Comparison of ENCODE assay signal across 10 mouse cellular contexts in genomic region chr4:45851640-45852051, GRCm38 (mm10). TPM values are rescaled to one million over a fixed set of nuclear protein-coding genes. Genes with fewer than 3 reads are reported as not detected.
DNase-seq lines count a peak whose midpoint lies in the region; ATAC-seq and TF ChIP-seq lines count a peak whose summit lies in the region.
"Had no signal": no experiment of that assay in that cellular context is flagged by ENCODE, and none has a peak within 500 bp of the region (broad histone marks: within the 10 kb centered on the region; RNA-seq: fewer than 3 reads in every experiment).

No protein-coding gene starts in this region.

- H3K4me1 ChIP-seq in midbrain, postnatal 0 days (ENCODE audit: insufficient read depth, low read length), result no peaks in the 10 kb centered on the region
- H3K4me1 ChIP-seq in midbrain, embryonic 14.5 days (ENCODE audit: control insufficient read depth, insufficient read depth, low read length), result no peaks in the 10 kb centered on the region
- no peaks in the 10 kb centered on the region for H3K4me1 ChIP-seq in hindbrain, embryonic 11.5 days (replicated peaks; ENCODE audit: control insufficient read depth, insufficient read depth, low read length)
- peaks cover 35% of the 10 kb centered on the region for H3K4me1 ChIP-seq in liver, adult 2 months (ENCODE audit: control insufficient read depth, insufficient read depth, low read length)
- H3K4me1 ChIP-seq in stomach, embryonic 16.5 days (ENCODE audit: control insufficient read depth, insufficient read depth, low read length), result peaks cover 4% of the 10 kb centered on the region
- peaks cover 21% of the 10 kb centered on the region for H3K4me1 ChIP-seq in heart, embryonic 12.5 days (replicated peaks)

- peaks cover 16% of the 10 kb centered on the region; the same call in 1 of the 2 replicates for H3K79me2 ChIP-seq in liver, adult 2 months (ENCODE audit: control insufficient read depth, insufficient read depth, low read length)

- no peaks in the 10 kb centered on the region for H3K9me3 ChIP-seq in midbrain, postnatal 0 days (ENCODE audit: low read length)
- H3K9me3 ChIP-seq in midbrain, embryonic 14.5 days (ENCODE audit: control insufficient read depth, low read length), result no peaks in the 10 kb centered on the region
- H3K9me3 ChIP-seq in hindbrain, embryonic 11.5 days (ENCODE audit: control insufficient read depth, low read length), result no peaks in the 10 kb centered on the region
- H3K9me3 ChIP-seq in stomach, embryonic 16.5 days (replicated peaks; ENCODE audit: control insufficient read depth, low read length), result no peaks in the 10 kb centered on the region
- peaks cover 5% of the 10 kb centered on the region; the same call in 1 of the 2 replicates for H3K9me3 ChIP-seq in heart, embryonic 12.5 days (replicated peaks)

- no peak for TF ChIP-seq CTCF in midbrain, postnatal 0 days (IDR thresholded peaks at IDR 0.05)
- no peak for TF ChIP-seq CTCF in liver, adult 2 months (IDR thresholded peaks at IDR 0.05; ENCODE audit: low read depth, low read length)
- TF ChIP-seq CTCF in left cerebral cortex, adult 2 months (IDR thresholded peaks at IDR 0.05), result no peak

- H3K4me2 ChIP-seq in midbrain, postnatal 0 days (ENCODE audit: low read depth, low read length, poor library complexity, severe bottlenecking), result no peak overlapping the region
- no peak overlapping the region for H3K4me2 ChIP-seq in midbrain, embryonic 14.5 days (ENCODE audit: low read length)
- H3K4me2 ChIP-seq in hindbrain, embryonic 11.5 days (replicated peaks; ENCODE audit: low read depth, low read length), result no peak overlapping the region
- H3K4me2 ChIP-seq in stomach, embryonic 16.5 days (ENCODE audit: low read depth, low read length), result no peak overlapping the region
- H3K4me2 ChIP-seq in heart, embryonic 12.5 days, result no peak overlapping the region

- DNase-seq in midbrain, postnatal 0 days (ENCODE audit: low spot score), result peak; percentile 28
- DNase-seq in midbrain, embryonic 14.5 days, result no peak
- DNase-seq in hindbrain, embryonic 11.5 days (ENCODE audit: low spot score), result peak; percentile 41
- DNase-seq in liver, adult 2 months (ENCODE audit: extremely low read depth, low read depth, low spot score), result peak; percentile 98
- no peak for DNase-seq in left cerebral cortex, adult 2 months (ENCODE audit: extremely low spot score in 1 of 2, low spot score in 2 of 2)
- no peak for DNase-seq in layer of hippocampus, postnatal 10 days (ENCODE audit: low spot score in 2 of 2)

- no peak overlapping the region for H3K9ac ChIP-seq in midbrain, postnatal 0 days (replicated peaks; ENCODE audit: low read length, poor library complexity, severe bottlenecking)
- H3K9ac ChIP-seq in midbrain, embryonic 14.5 days (replicated peaks; ENCODE audit: low read length), result no peak overlapping the region
- H3K9ac ChIP-seq in hindbrain, embryonic 11.5 days (ENCODE audit: low read depth, low read length), result 0 out of 2 replicates have a peak overlapping the region, but pooled peaks have one; percentile 7
- H3K9ac ChIP-seq in liver, adult 2 months (ENCODE audit: low read depth, low read length), result no peak overlapping the region
- no peak overlapping the region for H3K9ac ChIP-seq in stomach, embryonic 16.5 days (ENCODE audit: low read length)
- no peak overlapping the region for H3K9ac ChIP-seq in heart, embryonic 12.5 days

- intact Hi-C loops in left cerebral cortex, adult 2 months (cut with DNase I), result loop anchor here (10.0 kb wide), 1 partner anchor 237 kb away; no protein-coding TSS in a partner anchor

- no peak for TF ChIP-seq POLR2A in liver, adult 2 months (IDR thresholded peaks at IDR 0.05; ENCODE audit: extremely low read depth, insufficient read depth, low read length)

- H3K36me3 ChIP-seq in midbrain, postnatal 0 days (ENCODE audit: insufficient read depth, low read length), result no peaks in the 10 kb centered on the region
- H3K36me3 ChIP-seq in midbrain, embryonic 14.5 days (ENCODE audit: control insufficient read depth, insufficient read depth, low read length), result no peaks in the 10 kb centered on the region
- no peaks in the 10 kb centered on the region for H3K36me3 ChIP-seq in hindbrain, embryonic 11.5 days (ENCODE audit: control insufficient read depth, insufficient read depth, low read length)
- H3K36me3 ChIP-seq in liver, adult 2 months (ENCODE audit: control insufficient read depth, insufficient read depth, low read length), result peaks cover 2% of the 10 kb centered on the region; the same call in 1 of the 2 replicates
- no peaks in the 10 kb centered on the region for H3K36me3 ChIP-seq in stomach, embryonic 16.5 days (ENCODE audit: control insufficient read depth, insufficient read depth, low read length)
- no peaks in the 10 kb centered on the region for H3K36me3 ChIP-seq in heart, embryonic 12.5 days

- H3K4me3 ChIP-seq in midbrain, postnatal 0 days (ENCODE audit: low read depth, low read length), result no peak overlapping the region
- no peak overlapping the region for H3K4me3 ChIP-seq in midbrain, embryonic 14.5 days (replicated peaks; ENCODE audit: low read depth, low read length)
- no peak overlapping the region for H3K4me3 ChIP-seq in hindbrain, embryonic 11.5 days (ENCODE audit: low read depth, low read length)
- H3K4me3 ChIP-seq in liver, adult 2 months (ENCODE audit: insufficient read depth, low read depth, low read length), result no peak overlapping the region
- H3K4me3 ChIP-seq in stomach, embryonic 16.5 days (replicated peaks; ENCODE audit: low read length), result no peak overlapping the region
- no peak overlapping the region for H3K4me3 ChIP-seq in heart, embryonic 12.5 days
- H3K4me3 ChIP-seq in left cerebral cortex, adult 2 months, result no peak overlapping the region
- H3K4me3 ChIP-seq: erythroblast, embryonic 14.5 days; megakaryocyte, embryonic 14.5 days had no signal

- no peaks in the 10 kb centered on the region for H3K27me3 ChIP-seq in midbrain, postnatal 0 days (ENCODE audit: insufficient read depth, low read length)
- no peaks in the 10 kb centered on the region for H3K27me3 ChIP-seq in midbrain, embryonic 14.5 days (ENCODE audit: control insufficient read depth, insufficient read depth, low read length)
- H3K27me3 ChIP-seq in hindbrain, embryonic 11.5 days (ENCODE audit: control insufficient read depth, insufficient read depth, low read length), result no peaks in the 10 kb centered on the region
- H3K27me3 ChIP-seq in liver, adult 2 months (ENCODE audit: control insufficient read depth, insufficient read depth, low read length), result no peaks in the 10 kb centered on the region
- no peaks in the 10 kb centered on the region for H3K27me3 ChIP-seq in stomach, embryonic 16.5 days (ENCODE audit: control insufficient read depth, insufficient read depth, low read length)
- H3K27me3 ChIP-seq in heart, embryonic 12.5 days (replicated peaks), result peaks cover 39% of the 10 kb centered on the region

- H3K27ac ChIP-seq in midbrain, postnatal 0 days (ENCODE audit: low read depth, low read length), result no peak overlapping the region
- H3K27ac ChIP-seq in midbrain, embryonic 14.5 days (replicated peaks; ENCODE audit: low read depth, low read length), result no peak overlapping the region
- peak overlapping the region; percentile 40; the same call in 1 of the 2 replicates for H3K27ac ChIP-seq in hindbrain, embryonic 11.5 days (ENCODE audit: low read depth, low read length)
- H3K27ac ChIP-seq in liver, adult 2 months (replicated peaks; ENCODE audit: insufficient read depth, low read depth, low read length), result peak overlapping the region; percentile 57
- H3K27ac ChIP-seq in stomach, embryonic 16.5 days (ENCODE audit: low read length), result no peak overlapping the region
- no peak overlapping the region for H3K27ac ChIP-seq in heart, embryonic 12.5 days (ENCODE audit: poor library complexity, severe bottlenecking)
- no peak overlapping the region for H3K27ac ChIP-seq in left cerebral cortex, adult 2 months

- ATAC-seq in midbrain, postnatal 0 days (ENCODE audit: low FRiP score), result 0 out of 2 replicates have a peak, but pooled peaks have one; percentile 23
- ATAC-seq in midbrain, embryonic 14.5 days (ENCODE audit: low FRiP score, low TSS enrichment), result no peak
- peak; percentile 76 for ATAC-seq in hindbrain, embryonic 11.5 days (ENCODE audit: low FRiP score)
- ATAC-seq in stomach, embryonic 16.5 days (ENCODE audit: insufficient read depth, low FRiP score), result peak; percentile 61; the same call in 1 of the 2 replicates
- ATAC-seq in heart, embryonic 12.5 days (ENCODE audit: insufficient number of reproducible peaks, low FRiP score), result no peak

- 66% methylated on average over 3 of the region's 3 CpGs for WGBS in midbrain, postnatal 0 days
- WGBS in midbrain, embryonic 14.5 days, result 56% methylated on average over 3 of the region's 3 CpGs
- WGBS in hindbrain, embryonic 11.5 days, result 13% methylated on average over 3 of the region's 3 CpGs
- 14% methylated on average over 3 of the region's 3 CpGs for WGBS in liver, adult 2 months
- 19% methylated on average over 3 of the region's 3 CpGs for WGBS in stomach, embryonic 16.5 days
- WGBS in heart, embryonic 12.5 days, result 47% methylated on average over 3 of the region's 3 CpGs

RNA-seq across cellular contexts. Expression of gene Stra6l, which starts 3.2 kb away (rescaled TPM):
- total RNA-seq in midbrain, postnatal 0 days (2014; rRNA removed), result 0.71 and 1.4 TPM in 2 replicates
- polyA plus RNA-seq in midbrain, postnatal 0 days (2015; fragmentation: Nextera tagmentation; extraction: Ambion mirVana), result 0.46 and 0.56 TPM in 2 replicates
- polyA plus RNA-seq in midbrain, embryonic 14.5 days (2014; fragmentation: Nextera tagmentation; extraction: Ambion mirVana), result 1.1 and 1.7 TPM in 2 replicates
- 0.75 and 1.0 TPM in 2 replicates for polyA plus RNA-seq in hindbrain, embryonic 11.5 days (2014; fragmentation: Nextera tagmentation; extraction: Ambion mirVana)
- total RNA-seq in liver, adult 2 months (2014; rRNA removed), result 86.7 and 103 TPM in 2 replicates
- polyA plus RNA-seq in liver, adult 2 months (2012; rRNA removed), result 161 and 173 TPM in 2 replicates
- polyA plus RNA-seq in stomach, embryonic 16.5 days (2015; fragmentation: Nextera tagmentation; extraction: Ambion mirVana), result 0.99 and 1.3 TPM in 2 replicates
- 0.15 TPM in 2 replicates for polyA plus RNA-seq in heart, embryonic 12.5 days (2016; fragmentation: Nextera tagmentation; extraction: Ambion mirVana)
- not detected for total RNA-seq in left cerebral cortex, adult 2 months (2021)
- total RNA-seq in layer of hippocampus, postnatal 10 days (2021), result not detected
- polyA plus RNA-seq: erythroblast, embryonic 14.5 days had no signal

RNA-seq across cellular contexts. Expression of gene Igfbpl1, which starts 24.9 kb away (rescaled TPM):
- total RNA-seq in midbrain, postnatal 0 days (2014; rRNA removed), result 36.5 and 51.6 TPM in 2 replicates
- 8.5 and 10.3 TPM in 2 replicates for polyA plus RNA-seq in midbrain, postnatal 0 days (2015; fragmentation: Nextera tagmentation; extraction: Ambion mirVana)
- polyA plus RNA-seq in midbrain, embryonic 14.5 days (2014; fragmentation: Nextera tagmentation; extraction: Ambion mirVana), result 112 and 143 TPM in 2 replicates
- 71.4 and 83.2 TPM in 2 replicates for polyA plus RNA-seq in hindbrain, embryonic 11.5 days (2014; fragmentation: Nextera tagmentation; extraction: Ambion mirVana)
- not detected in 2 replicates for total RNA-seq in liver, adult 2 months (2014; rRNA removed)
- not detected in 2 replicates for polyA plus RNA-seq in liver, adult 2 months (2012; rRNA removed)
- polyA plus RNA-seq in stomach, embryonic 16.5 days (2015; fragmentation: Nextera tagmentation; extraction: Ambion mirVana), result 0.40 and 0.46 TPM in 2 replicates
- 6.1 and 7.0 TPM in 2 replicates for polyA plus RNA-seq in heart, embryonic 12.5 days (2016; fragmentation: Nextera tagmentation; extraction: Ambion mirVana)
- under 1 TPM; 0.18 to 0.89 TPM for total RNA-seq in left cerebral cortex, adult 2 months (2021)
- 10 to 100 TPM; 58.1 to 60.4 TPM for total RNA-seq in layer of hippocampus, postnatal 10 days (2021)
- polyA plus RNA-seq: erythroblast, embryonic 14.5 days had no signal

RNA-seq across cellular contexts. Expression of gene Ccdc180, which starts 38.5 kb away (rescaled TPM):
- 0.27 and 0.52 TPM in 2 replicates for total RNA-seq in midbrain, postnatal 0 days (2014; rRNA removed)
- polyA plus RNA-seq in midbrain, postnatal 0 days (2015; fragmentation: Nextera tagmentation; extraction: Ambion mirVana), result 0.27 and 0.48 TPM in 2 replicates
- 0.07 and 0.14 TPM in 2 replicates for polyA plus RNA-seq in midbrain, embryonic 14.5 days (2014; fragmentation: Nextera tagmentation; extraction: Ambion mirVana)
- 0.38 and 0.71 TPM in 2 replicates for polyA plus RNA-seq in hindbrain, embryonic 11.5 days (2014; fragmentation: Nextera tagmentation; extraction: Ambion mirVana)
- not detected in 2 replicates for total RNA-seq in liver, adult 2 months (2014; rRNA removed)
- polyA plus RNA-seq in liver, adult 2 months (2012; rRNA removed), result 0.02 TPM in 2 replicates
- 0.22 and 0.28 TPM in 2 replicates for polyA plus RNA-seq in stomach, embryonic 16.5 days (2015; fragmentation: Nextera tagmentation; extraction: Ambion mirVana)
- 0.15 and 0.18 TPM in 2 replicates for polyA plus RNA-seq in heart, embryonic 12.5 days (2016; fragmentation: Nextera tagmentation; extraction: Ambion mirVana)
- total RNA-seq in left cerebral cortex, adult 2 months (2021), result under 1 TPM in 1 of 2 experiments, not detected in 1; 0.09 TPM
- total RNA-seq in layer of hippocampus, postnatal 10 days (2021), result under 1 TPM; 0.50 to 0.62 TPM
- polyA plus RNA-seq: erythroblast, embryonic 14.5 days had no signal

RNA-seq across cellular contexts. Expression of gene Aldh1b1, which starts 52.8 kb away (rescaled TPM):
- 17.6 and 20.3 TPM in 2 replicates for total RNA-seq in midbrain, postnatal 0 days (2014; rRNA removed)
- polyA plus RNA-seq in midbrain, postnatal 0 days (2015; fragmentation: Nextera tagmentation; extraction: Ambion mirVana), result 22.6 and 23.6 TPM in 2 replicates
- 14.7 and 15.2 TPM in 2 replicates for polyA plus RNA-seq in midbrain, embryonic 14.5 days (2014; fragmentation: Nextera tagmentation; extraction: Ambion mirVana)
- polyA plus RNA-seq in hindbrain, embryonic 11.5 days (2014; fragmentation: Nextera tagmentation; extraction: Ambion mirVana), result 4.5 and 6.0 TPM in 2 replicates
- total RNA-seq in liver, adult 2 months (2014; rRNA removed), result 80.3 and 156 TPM in 2 replicates
- polyA plus RNA-seq in liver, adult 2 months (2012; rRNA removed), result 96.4 and 108 TPM in 2 replicates
- 77.6 and 95.3 TPM in 2 replicates for polyA plus RNA-seq in stomach, embryonic 16.5 days (2015; fragmentation: Nextera tagmentation; extraction: Ambion mirVana)
- polyA plus RNA-seq in heart, embryonic 12.5 days (2016; fragmentation: Nextera tagmentation; extraction: Ambion mirVana), result 104 and 107 TPM in 2 replicates
- 1 to 10 TPM; 4.9 to 5.2 TPM for total RNA-seq in left cerebral cortex, adult 2 months (2021)
- total RNA-seq in layer of hippocampus, postnatal 10 days (2021), result 10 to 100 TPM; 21.1 to 22.6 TPM

Comparison
In these comparisons a context has a peak if more than half of its experiments do, and no peak if none do; other contexts are left out.
1. ATAC-seq: peak in midbrain, postnatal 0 days (single experiment), hindbrain, embryonic 11.5 days (single experiment) and stomach, embryonic 16.5 days (single experiment); none in midbrain, embryonic 14.5 days (single experiment) and heart, embryonic 12.5 days (single experiment).
2. DNase-seq: peak in midbrain, postnatal 0 days (single experiment), hindbrain, embryonic 11.5 days (single experiment) and liver, adult 2 months (single experiment); none in midbrain, embryonic 14.5 days (single experiment), left cerebral cortex, adult 2 months (0 of 2) and layer of hippocampus, postnatal 10 days (0 of 2).
3. H3K27ac ChIP-seq: peak in hindbrain, embryonic 11.5 days (single experiment) and liver, adult 2 months (single experiment); none in midbrain, postnatal 0 days (single experiment), midbrain, embryonic 14.5 days (single experiment), stomach, embryonic 16.5 days (single experiment), heart, embryonic 12.5 days (single experiment) and left cerebral cortex, adult 2 months (single experiment).
4. RNA of gene Stra6l, which starts 3.2 kb away (polyA plus RNA-seq): 161 to 173 TPM in liver, adult 2 months; 1.1 to 1.7 TPM in midbrain, embryonic 14.5 days, 0.99 to 1.3 TPM in stomach, embryonic 16.5 days, 0.75 to 1.0 TPM in hindbrain, embryonic 11.5 days, 0.46 to 0.56 TPM in midbrain, postnatal 0 days and 0.15 TPM in heart, embryonic 12.5 days; every median in the first group is over 10 times any median in the second.